Mouse (Mus musculus) mature B cell (primary cell): ENCODE data around the gene Fam107a.

Source experiments
- in situ Hi-C: fragments of 300-500 bp; cut with MboI; formaldehyde crosslinking; loops from 2 replicates; pipeline ENCODE4 v1.14.3; 2019

Fam107a gene

GRCm38 (mm10) chr14:8317194-8318097, at the start of gene Fam107a:
Gene Fam107a, minus strand, starts transcription at chr14:8318023.
- in situ Hi-C loops, result no loop called here

GRCm38 (mm10) chr14:8367121-8367520, 49.3 kb upstream of the Fam107a start:
- in situ Hi-C loops, result no loop called here

GRCm38 (mm10) chr14:8365833-8366232, 48.0 kb upstream of the Fam107a start:
- in situ Hi-C loops, result no loop called here

GRCm38 (mm10) chr14:8356836-8357235, 39.0 kb upstream of the Fam107a start:
- in situ Hi-C loops, result no loop called here

GRCm38 (mm10) chr14:8355999-8356501, 38.2 kb upstream of the Fam107a start:
- in situ Hi-C loops, result no loop called here

- in situ Hi-C loops, result no loop called here
These were observed 31.1 kb upstream of the Fam107a start for GRCm38 (mm10) chr14:8348927-8349326.

GRCm38 (mm10) chr14:8346255-8346997, 28.6 kb upstream of the Fam107a start:
- in situ Hi-C loops, result no loop called here

GRCm38 (mm10) chr14:8345566-8345965, 27.7 kb upstream of the Fam107a start:
- in situ Hi-C loops, result no loop called here

- in situ Hi-C loops, result no loop called here
These were observed 24.8 kb upstream of the Fam107a start for GRCm38 (mm10) chr14:8342509-8343106.

GRCm38 (mm10) chr14:8340226-8340625, 22.4 kb upstream of the Fam107a start:
- in situ Hi-C loops, result no loop called here

- in situ Hi-C loops, result no loop called here
These were observed 18.1 kb upstream of the Fam107a start for GRCm38 (mm10) chr14:8335947-8336346.

GRCm38 (mm10) chr14:8334511-8334910, 16.7 kb upstream of the Fam107a start:
- in situ Hi-C loops, result no loop called here

- in situ Hi-C loops, result no loop called here
These were observed 14.8 kb upstream of the Fam107a start for GRCm38 (mm10) chr14:8332314-8333252.

GRCm38 (mm10) chr14:8331307-8331905, 13.6 kb upstream of the Fam107a start:
- in situ Hi-C loops, result no loop called here

- in situ Hi-C loops, result no loop called here
These were observed 12.6 kb upstream of the Fam107a start for GRCm38 (mm10) chr14:8330390-8330789.

- in situ Hi-C loops, result no loop called here
These were observed 11.7 kb upstream of the Fam107a start for GRCm38 (mm10) chr14:8329552-8329951.

- in situ Hi-C loops, result no loop called here
These were observed 9.5 kb upstream of the Fam107a start for GRCm38 (mm10) chr14:8327371-8327770.

- in situ Hi-C loops, result no loop called here
These were observed 9.1 kb upstream of the Fam107a start for GRCm38 (mm10) chr14:8326961-8327360.

GRCm38 (mm10) chr14:8325746-8326145, 7.9 kb upstream of the Fam107a start:
- in situ Hi-C loops, result no loop called here

GRCm38 (mm10) chr14:8320528-8320927, 2.7 kb upstream of the Fam107a start:
- in situ Hi-C loops, result no loop called here
